Mouse (Mus musculus) hindbrain, embryonic 11.5 days (tissue): ENCODE data around the gene Fut8. TPM values are rescaled to one million over a fixed set of nuclear protein-coding genes. Genes with fewer than 3 reads are reported as not detected.
A peak's percentile ranks its signal among the peaks of the same experiment; 100 is the strongest.

Experiments
- ATAC-seq: fragments of 200-750 bp; cut with Nextera tagmentation; 2 replicates; pipeline ENCODE4 v1.8.0; 2017; ENCODE audit warnings: mild to moderate bottlenecking, moderate TSS enrichment, moderate library complexity; ENCODE audit not compliant: low FRiP score
- DNase-seq: peaks from one replicate; pipeline ENCODE4 v3.0.0-alpha.2; 2015; ENCODE audit warnings: low spot score
- H3K27ac ChIP-seq: fragments of 300-500 bp; sonication (generic); 2 replicates; pipeline ENCODE4 v1.5.1; 2014; ENCODE audit warnings: mild to moderate bottlenecking, low read depth, low read length
- H3K27me3 ChIP-seq: fragments of 300-500 bp; sonication (generic); 2 replicates; pipeline ENCODE4 v1.6.1; 2014; ENCODE audit warnings: mild to moderate bottlenecking, low read length, moderate library complexity, mixed read lengths; ENCODE audit not compliant: control insufficient read depth, insufficient read depth
- H3K36me3 ChIP-seq: fragments of 300-500 bp; sonication (generic); 2 replicates; pipeline ENCODE4 v1.6.1; 2014; ENCODE audit warnings: mild to moderate bottlenecking, low read length, moderate library complexity, mixed read lengths; ENCODE audit not compliant: control insufficient read depth, insufficient read depth
- H3K4me1 ChIP-seq: fragments of 300-500 bp; sonication (generic); replicated peaks from 2 replicates; pipeline ENCODE4 v1.6.1; 2014; ENCODE audit warnings: low read length, mixed read lengths; ENCODE audit not compliant: control insufficient read depth, insufficient read depth
- H3K4me2 ChIP-seq: fragments of 300-500 bp; sonication (generic); replicated peaks from 2 replicates; pipeline ENCODE4 v1.6.1; 2014; ENCODE audit warnings: mild to moderate bottlenecking, low read depth, low read length
- H3K4me3 ChIP-seq: fragments of 300-500 bp; sonication (generic); 2 replicates; pipeline ENCODE4 v1.5.1; 2014; ENCODE audit warnings: low read depth, low read length
- H3K9ac ChIP-seq: fragments of 300-500 bp; sonication (generic); 2 replicates; pipeline ENCODE4 v1.6.1; 2014; ENCODE audit warnings: low read depth, low read length
- H3K9me3 ChIP-seq: fragments of 300-500 bp; sonication (generic); 2 replicates; pipeline ENCODE4 v1.6.1; 2016; ENCODE audit warnings: low read length; ENCODE audit not compliant: control insufficient read depth
- WGBS: fragments of 180-500 bp; shearing (Covaris S2); extraction: QIAGEN DNeasy Blood & Tissue Kit; methylation state at CpG from one replicate; pipeline ENCODE4 v1.1.7; 2014; 5-methylcytosine and 5-hydroxymethylcytosine counted together
- polyA plus RNA-seq: library from polyadenylated mRNA; unstranded; fragments of >200 nt; fragmentation: Nextera tagmentation; extraction: Ambion mirVana; gene quantifications from 2 replicates; pipeline ENCODE4 v1.2.1, GENCODE M21; 2014

Fut8 gene
- polyA plus RNA-seq: 32.2 and 34.4 TPM in 2 replicates

DNA sequence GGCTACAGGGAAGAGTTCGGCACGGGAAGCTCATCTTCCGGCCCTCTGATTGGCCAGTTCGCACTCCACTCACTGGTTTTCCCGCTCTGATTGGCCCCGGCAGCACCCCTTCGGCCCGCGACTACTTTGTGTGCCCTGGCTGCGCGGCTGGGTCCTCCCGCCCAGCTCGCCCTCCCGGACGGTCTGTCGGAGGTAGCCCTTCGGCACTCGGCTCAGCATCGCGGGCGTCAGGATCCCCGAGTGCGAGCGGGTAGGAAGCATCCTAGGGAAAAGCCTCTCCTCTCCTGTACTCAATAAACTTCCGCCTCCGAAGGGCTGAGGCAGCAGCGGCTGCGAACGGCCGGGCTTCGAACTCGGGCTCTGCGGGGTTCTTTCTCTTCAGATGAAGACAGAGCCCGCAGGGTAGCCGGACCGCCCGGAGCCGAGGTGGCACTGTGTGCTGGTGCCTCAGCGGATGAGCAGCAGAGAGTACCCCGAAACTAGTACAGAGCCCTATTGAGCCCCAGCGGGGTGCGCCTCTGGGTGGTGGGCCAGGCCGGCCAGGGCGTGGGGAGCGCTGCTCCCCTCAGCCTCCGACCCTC lies at the start of gene Fut8:
Gene Fut8, plus strand, starts transcription at position 176 of the 581 bp plus-strand sequence.
- under 1% methylated on average over 46 of the region's 46 CpGs for WGBS
- peak; percentile 82 for ATAC-seq
- peak within 1 kb of the TSS; percentile 92 for H3K4me2 ChIP-seq

DNA sequence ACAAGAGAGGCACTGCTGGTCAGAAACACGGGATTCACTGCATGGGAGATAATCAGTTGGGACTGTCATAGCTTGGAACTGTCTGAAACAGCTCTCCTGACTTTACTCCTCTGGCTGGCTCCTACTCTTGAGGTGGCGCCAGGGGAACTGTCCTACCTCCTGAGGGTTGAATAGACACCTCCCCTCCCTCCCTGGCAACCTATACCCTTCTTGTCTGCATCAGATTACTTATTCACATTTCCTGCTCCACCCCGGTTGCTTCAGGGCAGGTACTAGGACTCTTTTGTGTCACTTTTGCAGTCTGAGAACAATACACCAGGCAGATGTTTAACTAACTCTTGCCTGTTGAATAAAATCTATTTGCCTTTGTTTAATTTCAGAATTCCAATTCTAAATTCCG lies 48.8 kb upstream of the Fut8 start:
- no peaks in the 10 kb centered on the region for H3K4me1 ChIP-seq
- no peak overlapping the region for H3K27ac ChIP-seq
- H3K9ac ChIP-seq: no peak overlapping the region
- H3K36me3 ChIP-seq: no peaks in the 10 kb centered on the region
- no peak overlapping the region for H3K4me2 ChIP-seq
- 61% methylated on average over 4 of the region's 4 CpGs for WGBS
- DNase-seq: no peak
- no peak overlapping the region for H3K4me3 ChIP-seq
- no peak for ATAC-seq
- H3K27me3 ChIP-seq: no peaks in the 10 kb centered on the region
- H3K9me3 ChIP-seq: no peaks in the 10 kb centered on the region

More for the DNA sequence above, at the start of gene Fut8:
- peak; percentile 89 for DNase-seq
- Histone ChIP-seq H3K27me3 (no peaks in the 10 kb centered on the region), H3K4me1 (no peaks in the 10 kb centered on the region), H3K9me3 (no peaks in the 10 kb centered on the region), H3K27ac (peak within 1 kb of the TSS; percentile 96), H3K9ac (peak within 1 kb of the TSS; percentile 91), H3K36me3 (no peaks in the 10 kb centered on the region), H3K4me3 (peak within 1 kb of the TSS; percentile 92)

- ATAC-seq (no peak), DNase-seq (no peak)
- Histone ChIP-seq H3K36me3 (no peaks in the 10 kb centered on the region), H3K4me2 (no peak overlapping the region), H3K4me1 (no peaks in the 10 kb centered on the region), H3K4me3 (no peak overlapping the region), H3K9me3 (no peaks in the 10 kb centered on the region), H3K27ac (no peak overlapping the region), H3K9ac (no peak overlapping the region), H3K27me3 (no peaks in the 10 kb centered on the region)
- 96% methylated on average over 3 of the region's 3 CpGs for WGBS
Observed at GRCm38 (mm10) chr12:77189933-77190446, 47.9 kb upstream of the Fut8 start.

GRCm38 (mm10) chr12:77191478-77192271 lies 46.2 kb upstream of the Fut8 start:
- H3K4me2 ChIP-seq: no peak overlapping the region
- H3K9ac ChIP-seq: no peak overlapping the region
- H3K9me3 ChIP-seq: no peaks in the 10 kb centered on the region
- no peaks in the 10 kb centered on the region for H3K36me3 ChIP-seq
- DNase-seq (no peak), ATAC-seq (no peak)
- H3K4me3 ChIP-seq: no peak overlapping the region
- WGBS: 93% methylated on average over 9 of the region's 9 CpGs
- H3K27ac ChIP-seq: no peak overlapping the region
- no peaks in the 10 kb centered on the region for H3K27me3 ChIP-seq
- H3K4me1 ChIP-seq: no peaks in the 10 kb centered on the region

- no peak overlapping the region for H3K4me3 ChIP-seq
- no peaks in the 10 kb centered on the region for H3K4me1 ChIP-seq
- 89% methylated on average over 3 of the region's 3 CpGs for WGBS
- ATAC-seq (no peak), DNase-seq (no peak)
- no peaks in the 10 kb centered on the region for H3K9me3 ChIP-seq
- no peaks in the 10 kb centered on the region for H3K36me3 ChIP-seq
- no peaks in the 10 kb centered on the region for H3K27me3 ChIP-seq
- no peak overlapping the region for H3K9ac ChIP-seq
- H3K4me2 ChIP-seq: no peak overlapping the region
- no peak overlapping the region for H3K27ac ChIP-seq
Observed at GRCm38 (mm10) chr12:77192714-77193113, 45.2 kb upstream of the Fut8 start.

DNA sequence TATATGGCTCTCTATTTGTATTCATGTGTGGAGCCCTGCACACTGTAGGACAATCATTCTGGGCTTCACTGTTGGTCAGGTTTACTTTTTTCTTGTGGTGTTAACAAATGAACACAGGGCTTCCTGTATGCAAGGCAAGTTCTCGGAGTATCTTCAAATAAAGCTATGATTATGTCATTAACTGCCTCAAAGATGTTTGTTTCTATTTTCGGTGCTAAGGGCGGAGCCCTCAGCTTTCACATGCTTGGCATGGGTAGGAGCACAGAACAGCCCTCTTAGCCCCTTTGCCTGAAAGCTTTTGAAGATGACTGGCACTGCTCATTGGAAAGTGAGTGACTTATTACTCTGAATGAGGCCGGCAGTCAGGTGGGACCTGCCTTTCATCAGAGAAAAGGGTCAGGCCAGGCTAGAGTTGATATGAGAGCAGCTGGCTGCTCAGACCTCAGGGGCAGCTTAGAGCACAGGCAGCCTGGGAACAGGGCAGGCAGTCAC lies 44.7 kb upstream of the Fut8 start:
- Histone ChIP-seq H3K4me2 (no peak overlapping the region), H3K27ac (no peak overlapping the region), H3K4me1 (no peaks in the 10 kb centered on the region), H3K9me3 (no peaks in the 10 kb centered on the region), H3K4me3 (no peak overlapping the region), H3K9ac (no peak overlapping the region), H3K27me3 (no peaks in the 10 kb centered on the region), H3K36me3 (no peaks in the 10 kb centered on the region)
- 87% methylated on average over 4 of the region's 4 CpGs for WGBS
- DNase-seq: no peak
- no peak for ATAC-seq

GRCm38 (mm10) chr12:77195044-77195443 lies 42.9 kb upstream of the Fut8 start:
- DNase-seq (no peak), ATAC-seq (no peak)
- no peaks in the 10 kb centered on the region for H3K36me3 ChIP-seq
- WGBS: 75% methylated on average over 2 of the region's 2 CpGs
- H3K9ac ChIP-seq: no peak overlapping the region
- H3K27ac ChIP-seq: no peak overlapping the region
- H3K4me1 ChIP-seq: no peaks in the 10 kb centered on the region
- H3K9me3 ChIP-seq: no peaks in the 10 kb centered on the region
- no peak overlapping the region for H3K4me3 ChIP-seq
- H3K4me2 ChIP-seq: no peak overlapping the region
- no peaks in the 10 kb centered on the region for H3K27me3 ChIP-seq

GRCm38 (mm10) chr12:77196529-77197095 lies 41.3 kb upstream of the Fut8 start:
- H3K4me3 ChIP-seq: no peak overlapping the region
- ATAC-seq: no peak

More at GRCm38 (mm10) chr12:77196529-77197095, 41.3 kb upstream of the Fut8 start:
- H3K9me3 ChIP-seq: no peaks in the 10 kb centered on the region
- DNase-seq: no peak
- no peaks in the 10 kb centered on the region for H3K36me3 ChIP-seq
- H3K27me3 ChIP-seq: no peaks in the 10 kb centered on the region
- 98% methylated on average over 2 of the region's 2 CpGs for WGBS
- H3K4me1 ChIP-seq: no peaks in the 10 kb centered on the region
- no peak overlapping the region for H3K4me2 ChIP-seq
- H3K27ac ChIP-seq: no peak overlapping the region
- H3K9ac ChIP-seq: no peak overlapping the region
